Mouse (Mus musculus) neural tube, embryonic 13.5 days (tissue): ENCODE data around the gene Alg3. TPM values are rescaled to one million over a fixed set of nuclear protein-coding genes. Genes with fewer than 3 reads are reported as not detected.

Experiments
- ATAC-seq: fragments of 200-750 bp; cut with Nextera tagmentation; 2 replicates; pipeline ENCODE4 v1.8.0; 2017; ENCODE audit warnings: low read depth, mild to moderate bottlenecking, moderate TSS enrichment, moderate library complexity
- H3K27ac ChIP-seq: fragments of 300-500 bp; sonication (generic); replicated peaks from 2 replicates; pipeline ENCODE4 v1.5.1; 2015; ENCODE audit warnings: moderate library complexity, mild to moderate bottlenecking, inconsistent platforms
- H3K27me3 ChIP-seq: fragments of 300-500 bp; sonication (generic); 2 replicates; pipeline ENCODE4 v1.6.1; 2015; ENCODE audit warnings: mild to moderate bottlenecking, inconsistent platforms
- H3K36me3 ChIP-seq: fragments of 300-500 bp; sonication (generic); 2 replicates; pipeline ENCODE4 v1.6.1; 2015; ENCODE audit warnings: mild to moderate bottlenecking, inconsistent platforms
- H3K4me1 ChIP-seq: fragments of 300-500 bp; sonication (generic); replicated peaks from 2 replicates; pipeline ENCODE4 v1.6.1; 2015; ENCODE audit warnings: inconsistent platforms
- H3K4me2 ChIP-seq: fragments of 300-500 bp; sonication (generic); 2 replicates; pipeline ENCODE4 v1.6.1; 2015; ENCODE audit warnings: inconsistent platforms, mild to moderate bottlenecking, moderate library complexity
- H3K4me3 ChIP-seq: fragments of 300-500 bp; sonication (generic); 2 replicates; pipeline ENCODE4 v1.5.1; 2015; ENCODE audit warnings: mild to moderate bottlenecking, inconsistent platforms
- H3K9ac ChIP-seq: fragments of 300-500 bp; sonication (generic); 2 replicates; pipeline ENCODE4 v1.6.1; 2015; ENCODE audit warnings: moderate library complexity, mild to moderate bottlenecking, inconsistent platforms
- H3K9me3 ChIP-seq: fragments of 300-500 bp; sonication (generic); 2 replicates; pipeline ENCODE4 v1.6.1; 2016; ENCODE audit warnings: inconsistent platforms
- WGBS: fragments of 180-500 bp; shearing (Covaris S2); methylation state at CpG from one replicate; pipeline ENCODE4 v1.1.7; 2015; 5-methylcytosine and 5-hydroxymethylcytosine counted together
- polyA plus RNA-seq: library from polyadenylated mRNA; unstranded; fragments of >200 nt; fragmentation: Nextera tagmentation; extraction: Ambion mirVana; gene quantifications from 2 replicates; pipeline ENCODE4 v1.2.1, GENCODE M21; 2015

Alg3 gene
- polyA plus RNA-seq, 1 experiment from 2014 or later, result 44.8 TPM

- 40% methylated on average over 11 of the region's 11 CpGs for WGBS
- H3K9me3 ChIP-seq, result no peaks in the 10 kb centered on the region
- no peak overlapping the region for H3K27ac ChIP-seq
- ATAC-seq, result 0 out of 2 replicates have a peak, but pooled peaks have one; percentile 45
- H3K9ac ChIP-seq, result no peak overlapping the region
- H3K27me3 ChIP-seq, result peaks cover 6% of the 10 kb centered on the region; the same call in 1 of the 2 replicates
- no peaks in the 10 kb centered on the region for H3K36me3 ChIP-seq
- peaks cover 21% of the 10 kb centered on the region for H3K4me1 ChIP-seq
- H3K4me2 ChIP-seq, result peak overlapping the region; percentile 92
- H3K4me3 ChIP-seq, result peak overlapping the region; percentile 64
Measured at GRCm38 (mm10) chr16:20628871-20629391, 17.4 kb upstream of the Alg3 start.

- H3K9ac ChIP-seq, result no peak overlapping the region
Measured at GRCm38 (mm10) chr16:20623211-20623610, 11.7 kb upstream of the Alg3 start.

GRCm38 (mm10) chr16:20621991-20622685 is 10.6 kb upstream of the Alg3 start:
- Histone ChIP-seq H3K9me3 (no peaks in the 10 kb centered on the region), H3K4me2 (peak overlapping the region; percentile 95), H3K36me3 (peaks cover 11% of the 10 kb centered on the region), H3K27me3 (no peaks in the 10 kb centered on the region), H3K27ac (peak overlapping the region; percentile 97), H3K4me3 (peak overlapping the region; percentile 85), H3K9ac (peak overlapping the region; percentile 91), H3K4me1 (peaks cover 41% of the 10 kb centered on the region)
- peak; percentile 60 for ATAC-seq
- WGBS, result 0% methylated on average over 37 of the region's 37 CpGs

More at GRCm38 (mm10) chr16:20623211-20623610, 11.7 kb upstream of the Alg3 start:
- WGBS, result 44% methylated on average over 2 of the region's 2 CpGs
- Histone ChIP-seq H3K4me3 (peak overlapping the region; percentile 85; the same call in 1 of the 2 replicates), H3K9me3 (no peaks in the 10 kb centered on the region), H3K4me2 (peak overlapping the region; percentile 95; the same call in 1 of the 2 replicates), H3K4me1 (peaks cover 41% of the 10 kb centered on the region), H3K27me3 (no peaks in the 10 kb centered on the region), H3K27ac (no peak overlapping the region; the same call in 1 of the 2 replicates), H3K36me3 (0 out of 2 replicates have a peak, but pooled peaks cover under 1% of the 10 kb centered on the region)
- ATAC-seq, result no peak

- under 1% methylated on average over 74 of the region's 92 CpGs for WGBS
- H3K9ac ChIP-seq, result peak within 1 kb of the TSS; percentile 91
- H3K27ac ChIP-seq, result peak within 1 kb of the TSS; percentile 97
- peak; percentile 55 for ATAC-seq
- peaks cover 41% of the 10 kb centered on the region for H3K4me1 ChIP-seq
- H3K4me3 ChIP-seq, result peak within 1 kb of the TSS; percentile 85
- H3K36me3 ChIP-seq, result peaks cover 11% of the 10 kb centered on the region
- H3K27me3 ChIP-seq, result no peaks in the 10 kb centered on the region
- H3K4me2 ChIP-seq, result peak within 1 kb of the TSS; percentile 95
- no peaks in the 10 kb centered on the region for H3K9me3 ChIP-seq
Measured at GRCm38 (mm10) chr16:20621191-20621990, 9.9 kb upstream of the Alg3 start, which contains the start of gene Camk2n2. TSS of gene Camk2n2 (minus strand) at chr16:20621287.

GRCm38 (mm10) chr16:20620751-20621190 is 9.2 kb upstream of the Alg3 start:
- peak; percentile 4 for ATAC-seq
- H3K9ac ChIP-seq, result peak overlapping the region; percentile 91
- peaks cover 41% of the 10 kb centered on the region for H3K4me1 ChIP-seq
- peak overlapping the region; percentile 95 for H3K4me2 ChIP-seq
- H3K27me3 ChIP-seq, result no peaks in the 10 kb centered on the region
- peak overlapping the region; percentile 97 for H3K27ac ChIP-seq
- no peaks in the 10 kb centered on the region for H3K9me3 ChIP-seq
- H3K4me3 ChIP-seq, result peak overlapping the region; percentile 85
- WGBS, result 0% methylated on average over 32 of the region's 32 CpGs
- H3K36me3 ChIP-seq, result peaks cover 14% of the 10 kb centered on the region

GRCm38 (mm10) chr16:20620399-20620735 is 8.8 kb upstream of the Alg3 start:
- Histone ChIP-seq H3K4me3 (peak overlapping the region; percentile 85), H3K9me3 (no peaks in the 10 kb centered on the region), H3K36me3 (peaks cover 18% of the 10 kb centered on the region), H3K27ac (peak overlapping the region; percentile 97), H3K4me2 (peak overlapping the region; percentile 95), H3K4me1 (peaks cover 41% of the 10 kb centered on the region), H3K27me3 (no peaks in the 10 kb centered on the region), H3K9ac (peak overlapping the region; percentile 91)
- 0% methylated on average over 9 of the region's 9 CpGs for WGBS
- ATAC-seq, result peak; percentile 20

- H3K27me3 ChIP-seq, result no peaks in the 10 kb centered on the region
- peak overlapping the region; percentile 85 for H3K4me3 ChIP-seq
- H3K9ac ChIP-seq, result peak overlapping the region; percentile 91
- H3K4me1 ChIP-seq, result peaks cover 41% of the 10 kb centered on the region
- ATAC-seq, result peak; percentile 32
- WGBS, result 2% methylated on average over 61 of the region's 83 CpGs
- H3K9me3 ChIP-seq, result no peaks in the 10 kb centered on the region
- H3K27ac ChIP-seq, result peak overlapping the region; percentile 97
- H3K4me2 ChIP-seq, result peak overlapping the region; percentile 95
- H3K36me3 ChIP-seq, result peaks cover 19% of the 10 kb centered on the region
Measured at GRCm38 (mm10) chr16:20619541-20620398, 8.2 kb upstream of the Alg3 start.

GRCm38 (mm10) chr16:20610501-20611356 is 806 bp downstream of the Alg3 start:
- peak; percentile 70 for ATAC-seq
- peaks cover 29% of the 10 kb centered on the region for H3K4me1 ChIP-seq
- peak overlapping the region; percentile 92 for H3K9ac ChIP-seq
- peaks cover 31% of the 10 kb centered on the region for H3K36me3 ChIP-seq
- WGBS, result under 1% methylated on average over 28 of the region's 28 CpGs
- peak overlapping the region; percentile 84 for H3K4me2 ChIP-seq
- no peaks in the 10 kb centered on the region for H3K9me3 ChIP-seq
- no peaks in the 10 kb centered on the region for H3K27me3 ChIP-seq
- peak overlapping the region; percentile 90 for H3K27ac ChIP-seq
- H3K4me3 ChIP-seq, result peak overlapping the region; percentile 84

GRCm38 (mm10) chr16:20604705-20605104 is 6.8 kb downstream of the Alg3 start:
- no peaks in the 10 kb centered on the region for H3K9me3 ChIP-seq
- ATAC-seq, result peak; percentile 28; the same call in 1 of the 2 replicates
- 0 out of 2 replicates have a peak overlapping the region, but pooled peaks have one; percentile 42 for H3K27ac ChIP-seq
- no peak overlapping the region for H3K4me3 ChIP-seq
- H3K27me3 ChIP-seq, result no peaks in the 10 kb centered on the region
- peaks cover 48% of the 10 kb centered on the region for H3K36me3 ChIP-seq
- no peak overlapping the region for H3K9ac ChIP-seq
- no peak overlapping the region for H3K4me2 ChIP-seq
- WGBS, result 52% methylated on average over 9 of the region's 9 CpGs
- peaks cover 26% of the 10 kb centered on the region for H3K4me1 ChIP-seq

GRCm38 (mm10) chr16:20600511-20600910 is 11.0 kb downstream of the Alg3 start:
- 69% methylated on average over 5 of the region's 5 CpGs for WGBS
- Histone ChIP-seq H3K36me3 (peaks cover 20% of the 10 kb centered on the region), H3K27ac (no peak overlapping the region), H3K9me3 (no peaks in the 10 kb centered on the region), H3K4me3 (no peak overlapping the region), H3K4me1 (peaks cover 13% of the 10 kb centered on the region), H3K9ac (no peak overlapping the region), H3K4me2 (no peak overlapping the region), H3K27me3 (peaks cover 2% of the 10 kb centered on the region; the same call in 1 of the 2 replicates)
- ATAC-seq, result 0 out of 2 replicates have a peak, but pooled peaks have one; percentile 19
